Mouse (Mus musculus): ENCODE measurements around the gene Hdac10.

DNA sequence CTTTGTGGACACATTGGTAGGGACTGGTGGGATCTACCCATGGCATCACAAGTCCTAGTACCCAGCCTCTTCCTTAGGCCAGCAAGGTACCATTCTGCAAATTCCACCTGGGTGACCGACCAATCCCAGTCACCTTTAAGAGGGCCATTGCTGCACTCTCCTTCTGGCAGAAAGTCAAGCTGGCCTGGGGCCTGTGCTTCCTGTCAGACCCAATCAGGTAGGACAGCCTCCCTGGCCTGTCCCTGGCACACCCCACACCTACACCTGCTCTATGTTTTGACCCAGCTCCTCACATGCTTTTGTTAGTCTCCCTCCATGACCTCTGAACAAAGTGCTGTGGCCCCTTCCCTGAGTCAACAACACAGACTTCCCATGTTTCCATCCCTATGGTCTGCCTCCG, 43.7 kb downstream of the Hdac10 start:
- TF ChIP-seq CTCF (IDR thresholded peaks at IDR 0.05; ENCODE audit: low read depth) (no peak), EP300 (IDR thresholded peaks at IDR 0.05; ENCODE audit: low read depth) (no peak)

Data from liver, embryonic 14.5 days (tissue).